Mouse (Mus musculus): ENCODE measurements around the gene Mindy4. TPM values are rescaled to one million over a fixed set of nuclear protein-coding genes. Genes with fewer than 3 reads are reported as not detected.

Gene Mindy4
- total RNA-seq, 1 experiment: 3.0 TPM

DNA sequence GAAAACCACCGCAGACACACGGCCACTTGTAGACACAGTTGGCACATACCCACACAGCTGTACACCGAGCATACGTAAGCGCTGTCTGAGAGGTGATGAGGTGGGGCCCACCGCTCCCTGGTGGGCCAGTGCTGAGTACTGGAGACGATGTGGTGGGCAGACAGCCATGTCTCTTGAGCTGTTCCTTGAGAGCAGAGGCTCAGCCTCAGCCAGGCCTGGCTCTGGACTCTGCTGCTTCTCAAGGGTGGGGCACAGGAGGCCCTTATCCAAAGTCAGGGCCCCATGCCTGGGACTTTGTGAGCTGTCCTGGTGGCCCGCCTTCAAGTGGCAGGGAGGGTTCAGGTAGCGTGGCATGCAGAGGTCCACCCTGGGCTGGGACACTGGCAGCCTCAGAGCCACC is 139.1 kb downstream of the Mindy4 start:
- Histone ChIP-seq H3K4me3 (ENCODE audit: insufficient read depth in 1 of 2, low read depth in 1 of 2, low read length in 2 of 2, poor library complexity in 1 of 2, severe bottlenecking in 1 of 2) (no peak overlapping the region), H3K36me3 (ENCODE audit: control insufficient read depth, insufficient read depth, low read length, poor library complexity, severe bottlenecking) (no peaks in the 10 kb centered on the region), H3K4me1 (ENCODE audit: control insufficient read depth in 2 of 2, insufficient read depth in 2 of 2, low read length in 2 of 2, poor library complexity in 1 of 2) (no peaks in the 10 kb centered on the region), H3K27ac (ENCODE audit: insufficient read depth, low read depth, low read length, poor library complexity, severe bottlenecking) (no peak overlapping the region), H3K9me3 (ENCODE audit: control insufficient read depth, insufficient read depth, low read depth, low read length) (no peaks in the 10 kb centered on the region), H3K9ac (ENCODE audit: insufficient read depth, low read depth, low read length, poor library complexity, severe bottlenecking) (no peak overlapping the region)
- in situ Hi-C loops (cut with MboI; ENCODE audit: low sequenced_read_pairs in 2 of 2, unreplicated experiment in 2 of 2): no loop called here
- DNase-seq (ENCODE audit: low read depth, low spot score): no peak
- TF ChIP-seq CHD2 (IDR thresholded peaks at IDR 0.05; ENCODE audit: low read depth, low read length) (no peak), ZNF384 (IDR thresholded peaks at IDR 0.05; ENCODE audit: low read depth, low read length) (no peak), ZC3H11A (IDR thresholded peaks at IDR 0.05; ENCODE audit: borderline replicate concordance, low read depth, low read length) (no peak), HCFC1 (IDR thresholded peaks at IDR 0.05; ENCODE audit: borderline replicate concordance, insufficient read depth, low read length) (no peak), MAFK (IDR thresholded peaks at IDR 0.05; ENCODE audit: insufficient read depth, low read depth, low read length) (no peak)

DNA sequence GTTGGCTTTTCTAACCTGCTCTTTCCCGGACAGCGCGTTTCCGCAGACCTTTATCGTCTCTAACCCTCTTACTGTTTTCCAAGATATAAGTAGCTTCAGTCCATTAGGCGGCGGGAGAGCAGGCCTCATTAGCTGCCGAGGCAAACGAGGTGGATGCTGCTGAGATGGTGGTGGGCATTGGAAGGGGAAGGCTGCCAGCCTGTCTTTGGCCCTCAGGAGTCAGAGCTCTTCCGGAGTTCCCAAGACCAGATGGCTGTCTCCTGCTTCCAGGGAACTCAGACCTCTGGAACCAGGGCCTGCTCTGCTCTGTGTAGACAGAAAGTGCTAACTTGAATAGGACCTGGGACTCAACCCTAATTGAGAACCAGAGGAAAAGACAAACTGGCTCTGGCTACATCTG is 140.3 kb downstream of the Mindy4 start:
- H3K9me3 ChIP-seq (ENCODE audit: control insufficient read depth, insufficient read depth, low read depth, low read length): no peaks in the 10 kb centered on the region
- in situ Hi-C loops (cut with MboI; ENCODE audit: low sequenced_read_pairs in 2 of 2, unreplicated experiment in 2 of 2): no loop called here
- H3K4me1 ChIP-seq (ENCODE audit: control insufficient read depth in 2 of 2, insufficient read depth in 2 of 2, low read length in 2 of 2, poor library complexity in 1 of 2): no peaks in the 10 kb centered on the region
- H3K9ac ChIP-seq (ENCODE audit: insufficient read depth, low read depth, low read length, poor library complexity, severe bottlenecking): no peak overlapping the region
- no peak overlapping the region for H3K27ac ChIP-seq (ENCODE audit: insufficient read depth, low read depth, low read length, poor library complexity, severe bottlenecking)
- DNase-seq (ENCODE audit: low read depth, low spot score): no peak
- TF ChIP-seq MAFK (IDR thresholded peaks at IDR 0.05; ENCODE audit: insufficient read depth, low read depth, low read length): no peak
- TF ChIP-seq HCFC1 (IDR thresholded peaks at IDR 0.05; ENCODE audit: borderline replicate concordance, insufficient read depth, low read length): no peak
- no peak for TF ChIP-seq ZNF384 (IDR thresholded peaks at IDR 0.05; ENCODE audit: low read depth, low read length)
- no peak for TF ChIP-seq CHD2 (IDR thresholded peaks at IDR 0.05; ENCODE audit: low read depth, low read length)
- no peak for TF ChIP-seq ZC3H11A (IDR thresholded peaks at IDR 0.05; ENCODE audit: borderline replicate concordance, low read depth, low read length)
- no peaks in the 10 kb centered on the region for H3K36me3 ChIP-seq (ENCODE audit: control insufficient read depth, insufficient read depth, low read length, poor library complexity, severe bottlenecking)
- H3K4me3 ChIP-seq (ENCODE audit: insufficient read depth in 1 of 2, low read depth in 1 of 2, low read length in 2 of 2, poor library complexity in 1 of 2, severe bottlenecking in 1 of 2): no peak overlapping the region

DNA sequence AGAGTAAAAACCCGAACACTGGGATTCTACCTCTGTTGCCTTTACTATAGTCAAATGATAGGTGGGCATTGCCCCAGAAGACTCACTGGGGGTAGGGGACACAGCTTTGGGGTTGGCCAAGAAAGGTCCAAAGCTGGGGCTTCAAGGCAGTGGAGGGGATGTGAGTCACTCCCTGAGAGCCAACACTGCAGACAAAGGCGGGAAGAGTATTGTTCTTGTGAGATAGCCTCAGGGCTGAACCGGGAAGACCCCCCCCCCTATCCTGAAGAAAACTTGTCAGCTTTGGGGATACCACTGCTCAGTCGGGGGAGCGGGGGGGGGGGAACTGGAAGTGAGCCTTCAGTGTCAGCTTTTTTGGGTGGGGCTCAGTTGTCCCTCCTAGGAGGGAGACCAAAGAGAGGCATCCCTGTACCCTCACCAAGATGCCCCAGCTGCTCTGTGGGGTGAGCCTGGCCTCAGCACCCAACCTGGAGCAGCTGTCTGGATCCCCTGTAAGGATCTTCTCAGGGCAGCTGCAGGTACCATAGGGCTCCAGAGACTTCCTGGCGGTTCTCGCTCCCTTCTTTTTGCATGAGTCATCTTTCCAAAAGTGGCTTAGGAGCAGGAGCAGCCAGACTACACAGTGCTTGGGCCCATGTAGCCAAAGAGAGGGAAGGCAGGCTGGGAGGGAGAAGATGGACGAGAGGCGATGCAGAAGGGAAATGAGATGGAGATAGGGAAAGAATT is 141.3 kb downstream of the Mindy4 start:
- H3K27ac ChIP-seq (ENCODE audit: insufficient read depth, low read depth, low read length, poor library complexity, severe bottlenecking): no peak overlapping the region
- H3K4me1 ChIP-seq (ENCODE audit: control insufficient read depth in 2 of 2, insufficient read depth in 2 of 2, low read length in 2 of 2, poor library complexity in 1 of 2): no peaks in the 10 kb centered on the region
- no peak overlapping the region for H3K9ac ChIP-seq (ENCODE audit: insufficient read depth, low read depth, low read length, poor library complexity, severe bottlenecking)
- TF ChIP-seq ZC3H11A (IDR thresholded peaks at IDR 0.05; ENCODE audit: borderline replicate concordance, low read depth, low read length) (no peak), ZNF384 (IDR thresholded peaks at IDR 0.05; ENCODE audit: low read depth, low read length) (no peak), CHD2 (IDR thresholded peaks at IDR 0.05; ENCODE audit: low read depth, low read length) (no peak), MAFK (IDR thresholded peaks at IDR 0.05; ENCODE audit: insufficient read depth, low read depth, low read length) (no peak), HCFC1 (IDR thresholded peaks at IDR 0.05; ENCODE audit: borderline replicate concordance, insufficient read depth, low read length) (no peak)
- no peak overlapping the region for H3K4me3 ChIP-seq (ENCODE audit: insufficient read depth in 1 of 2, low read depth in 1 of 2, low read length in 2 of 2, poor library complexity in 1 of 2, severe bottlenecking in 1 of 2)
- no peaks in the 10 kb centered on the region for H3K9me3 ChIP-seq (ENCODE audit: control insufficient read depth, insufficient read depth, low read depth, low read length)
- no peaks in the 10 kb centered on the region for H3K36me3 ChIP-seq (ENCODE audit: control insufficient read depth, insufficient read depth, low read length, poor library complexity, severe bottlenecking)
- no peak for DNase-seq (ENCODE audit: low read depth, low spot score)
- in situ Hi-C loops (cut with MboI; ENCODE audit: low sequenced_read_pairs in 2 of 2, unreplicated experiment in 2 of 2): no loop called here

DNA sequence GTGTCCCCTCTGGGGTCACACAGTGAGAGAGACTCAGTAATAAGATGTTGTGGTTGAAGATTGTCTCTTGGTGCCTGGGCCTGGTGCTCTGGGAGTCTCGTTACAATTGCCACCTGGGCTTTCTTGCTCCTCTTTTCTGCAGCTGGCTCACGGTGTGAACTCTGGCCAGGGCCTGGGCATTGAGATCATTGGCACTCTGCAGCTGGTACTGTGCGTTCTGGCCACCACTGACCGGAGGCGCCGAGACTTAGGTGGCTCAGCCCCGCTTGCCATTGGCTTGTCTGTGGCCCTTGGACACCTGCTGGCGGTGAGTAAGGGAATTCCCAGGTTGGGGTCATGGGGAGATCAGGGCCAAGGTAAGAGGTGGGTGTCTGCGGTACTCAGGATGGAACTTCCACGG is 142.1 kb downstream of the Mindy4 start:
- DNase-seq (ENCODE audit: low read depth, low spot score): no peak
- Histone ChIP-seq H3K9me3 (ENCODE audit: control insufficient read depth, insufficient read depth, low read depth, low read length) (no peaks in the 10 kb centered on the region), H3K27ac (ENCODE audit: insufficient read depth, low read depth, low read length, poor library complexity, severe bottlenecking) (no peak overlapping the region), H3K4me1 (ENCODE audit: control insufficient read depth in 2 of 2, insufficient read depth in 2 of 2, low read length in 2 of 2, poor library complexity in 1 of 2) (no peaks in the 10 kb centered on the region), H3K36me3 (ENCODE audit: control insufficient read depth, insufficient read depth, low read length, poor library complexity, severe bottlenecking) (no peaks in the 10 kb centered on the region), H3K9ac (ENCODE audit: insufficient read depth, low read depth, low read length, poor library complexity, severe bottlenecking) (no peak overlapping the region), H3K4me3 (ENCODE audit: insufficient read depth in 1 of 2, low read depth in 1 of 2, low read length in 2 of 2, poor library complexity in 1 of 2, severe bottlenecking in 1 of 2) (no peak overlapping the region)
- TF ChIP-seq ZC3H11A (IDR thresholded peaks at IDR 0.05; ENCODE audit: borderline replicate concordance, low read depth, low read length) (no peak), HCFC1 (IDR thresholded peaks at IDR 0.05; ENCODE audit: borderline replicate concordance, insufficient read depth, low read length) (no peak), ZNF384 (IDR thresholded peaks at IDR 0.05; ENCODE audit: low read depth, low read length) (no peak), MAFK (IDR thresholded peaks at IDR 0.05; ENCODE audit: insufficient read depth, low read depth, low read length) (no peak), CHD2 (IDR thresholded peaks at IDR 0.05; ENCODE audit: low read depth, low read length) (no peak)
- in situ Hi-C loops (cut with MboI; ENCODE audit: low sequenced_read_pairs in 2 of 2, unreplicated experiment in 2 of 2): no loop called here
